8 mouse cellular contexts compared by ENCODE assay signal in the genomic region with DNA sequence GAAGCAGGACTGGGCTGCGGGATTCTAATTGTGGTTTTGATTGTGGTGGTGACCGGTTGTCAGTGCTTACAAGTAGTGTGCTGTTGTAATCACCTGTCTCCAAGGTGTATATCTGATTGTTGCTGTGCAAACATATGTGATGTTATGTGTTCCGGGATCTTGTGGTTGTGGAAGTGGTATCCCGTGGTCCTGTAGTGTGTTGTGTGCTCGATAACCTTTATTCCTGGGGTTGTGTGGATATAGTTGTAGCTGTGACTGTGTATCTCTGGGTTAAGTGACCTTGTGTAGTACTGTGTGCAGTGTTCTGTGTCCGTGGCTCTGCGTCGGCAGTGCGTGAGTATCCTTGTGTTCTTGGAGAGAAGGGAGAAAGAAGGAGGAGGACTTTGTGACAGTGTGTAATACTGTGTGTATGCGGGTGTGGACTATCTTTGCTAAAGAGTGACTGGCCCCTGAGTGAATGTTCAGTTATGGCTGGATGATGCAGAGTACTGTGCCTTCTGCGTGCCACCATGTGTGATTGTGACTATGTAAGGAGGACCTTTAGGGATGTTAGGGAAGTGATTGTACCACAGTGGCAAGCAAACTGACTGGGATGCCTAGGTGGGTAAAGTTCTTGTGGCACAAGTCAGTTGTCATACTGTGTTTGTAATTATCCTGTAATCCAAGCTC. TPM values are rescaled to one million over a fixed set of nuclear protein-coding genes. Genes with fewer than 3 reads are reported as not detected.
A peak's percentile ranks its signal among the peaks of the same experiment; 100 is the strongest.
DNase-seq lines count a peak whose midpoint lies in the region; ATAC-seq lines count a peak whose summit lies in the region.

No protein-coding gene starts in this region.

- peak overlapping the region; percentile 51 for H3K9ac ChIP-seq in kidney, embryonic 15.5 days
- H3K9ac ChIP-seq in hindbrain, embryonic 15.5 days: peak overlapping the region; percentile 81
- H3K9ac ChIP-seq in midbrain, embryonic 16.5 days (ENCODE audit: low read depth, low read length): peak overlapping the region; percentile 79

- WGBS in kidney, embryonic 15.5 days: 19% methylated on average over 11 of the region's 11 CpGs
- 27% methylated on average over 11 of the region's 11 CpGs for WGBS in hindbrain, embryonic 15.5 days
- WGBS in midbrain, embryonic 16.5 days: 21% methylated on average over 11 of the region's 11 CpGs

- H3K27ac ChIP-seq in kidney, embryonic 15.5 days: peak overlapping the region; percentile 94
- H3K27ac ChIP-seq in hindbrain, embryonic 15.5 days (replicated peaks): peak overlapping the region; percentile 96
- peak overlapping the region; percentile 95 for H3K27ac ChIP-seq in midbrain, embryonic 16.5 days (ENCODE audit: low read length)

- ATAC-seq in kidney, embryonic 15.5 days (replicated peaks; ENCODE audit: low FRiP score): peak; percentile 54
- peak; percentile 32 for ATAC-seq in hindbrain, embryonic 15.5 days (ENCODE audit: low FRiP score, low read depth)
- ATAC-seq in midbrain, embryonic 16.5 days: peak; percentile 44
- no peak for ATAC-seq in CD4-positive, CD25-positive, alpha-beta regulatory T cell, adult 4 months

- H3K9me3 ChIP-seq in kidney, embryonic 15.5 days (replicated peaks): peaks cover 17% of the 10 kb centered on the region
- H3K9me3 ChIP-seq in hindbrain, embryonic 15.5 days: no peaks in the 10 kb centered on the region
- H3K9me3 ChIP-seq in midbrain, embryonic 16.5 days (replicated peaks; ENCODE audit: control insufficient read depth, low read length, poor library complexity, severe bottlenecking): 0 out of 2 replicates have a peak, but pooled peaks cover 2% of the 10 kb centered on the region

- no peak for DNase-seq in kidney, adult 9 months
- peak; percentile 17 for DNase-seq in c-Kit-positive CD71-positive TER-119-positive erythroid progenitor cells, embryonic 14.5 days (ENCODE audit: low spot score)
- no peak for DNase-seq in cerebellum, adult 9-10 months
- DNase-seq in natural killer cell, adult 2 months (ENCODE audit: low spot score in 2 of 2): no peak

- H3K4me1 ChIP-seq in kidney, embryonic 15.5 days: peaks cover 10% of the 10 kb centered on the region
- peaks cover 28% of the 10 kb centered on the region for H3K4me1 ChIP-seq in hindbrain, embryonic 15.5 days (replicated peaks)
- peaks cover 26% of the 10 kb centered on the region for H3K4me1 ChIP-seq in midbrain, embryonic 16.5 days (ENCODE audit: control insufficient read depth, insufficient read depth, low read length)

- H3K27me3 ChIP-seq in kidney, embryonic 15.5 days: no peaks in the 10 kb centered on the region
- H3K27me3 ChIP-seq in hindbrain, embryonic 15.5 days: no peaks in the 10 kb centered on the region
- H3K27me3 ChIP-seq in midbrain, embryonic 16.5 days (ENCODE audit: control insufficient read depth, insufficient read depth, low read depth, low read length): no peaks in the 10 kb centered on the region

- peaks cover 29% of the 10 kb centered on the region for H3K36me3 ChIP-seq in kidney, embryonic 15.5 days
- peaks cover 10% of the 10 kb centered on the region; the same call in 1 of the 2 replicates for H3K36me3 ChIP-seq in hindbrain, embryonic 15.5 days
- 0 out of 2 replicates have a peak, but pooled peaks cover 4% of the 10 kb centered on the region for H3K36me3 ChIP-seq in midbrain, embryonic 16.5 days (ENCODE audit: control insufficient read depth, insufficient read depth, low read length)

- H3K4me2 ChIP-seq in kidney, embryonic 15.5 days: peak overlapping the region; percentile 73
- peak overlapping the region; percentile 62 for H3K4me2 ChIP-seq in hindbrain, embryonic 15.5 days
- H3K4me2 ChIP-seq in midbrain, embryonic 16.5 days (ENCODE audit: low read length): peak overlapping the region; percentile 83

- peak overlapping the region; percentile 69 for H3K4me3 ChIP-seq in kidney, embryonic 15.5 days (replicated peaks)
- H3K4me3 ChIP-seq in hindbrain, embryonic 15.5 days: peak overlapping the region; percentile 74
- peak overlapping the region; percentile 66 for H3K4me3 ChIP-seq in midbrain, embryonic 16.5 days (ENCODE audit: low read depth, low read length)

RNA-seq across cellular contexts. Expression of a gene that starts 0.9 kb away (rescaled TPM):
- polyA plus RNA-seq in kidney, embryonic 15.5 days (2015; fragmentation: Nextera tagmentation; extraction: Ambion mirVana): 17.8 and 20.2 TPM in 2 replicates
- 10.5 and 11.6 TPM in 2 replicates for polyA plus RNA-seq in hindbrain, embryonic 15.5 days (2015; fragmentation: Nextera tagmentation; extraction: Ambion mirVana)
- 10.8 and 13.4 TPM in 2 replicates for polyA plus RNA-seq in midbrain, embryonic 16.5 days (2015; fragmentation: Nextera tagmentation; extraction: Ambion mirVana)
- polyA plus RNA-seq in CD4-positive, CD25-positive, alpha-beta regulatory T cell, adult 4 months (2017; shearing (Covaris generic)): 10 to 100 TPM; 19.5 to 22.3 TPM

RNA-seq across cellular contexts. Expression of a gene that starts 13.5 kb away (rescaled TPM):
- polyA plus RNA-seq in kidney, embryonic 15.5 days (2015; fragmentation: Nextera tagmentation; extraction: Ambion mirVana): 11.1 and 11.7 TPM in 2 replicates
- 5.2 and 7.1 TPM in 2 replicates for polyA plus RNA-seq in hindbrain, embryonic 15.5 days (2015; fragmentation: Nextera tagmentation; extraction: Ambion mirVana)
- polyA plus RNA-seq in midbrain, embryonic 16.5 days (2015; fragmentation: Nextera tagmentation; extraction: Ambion mirVana): 5.9 and 8.5 TPM in 2 replicates
- polyA plus RNA-seq in CD4-positive, CD25-positive, alpha-beta regulatory T cell, adult 4 months (2017; shearing (Covaris generic)): under 1 TPM in 1 of 2 experiments, not detected in 1; 0.90 TPM

RNA-seq across cellular contexts. Expression of a gene that starts 28.2 kb away (rescaled TPM):
- polyA plus RNA-seq in kidney, embryonic 15.5 days (2015; fragmentation: Nextera tagmentation; extraction: Ambion mirVana): 90.8 and 98.8 TPM in 2 replicates
- polyA plus RNA-seq in hindbrain, embryonic 15.5 days (2015; fragmentation: Nextera tagmentation; extraction: Ambion mirVana): 86.4 and 88.3 TPM in 2 replicates
- 64.8 and 65.3 TPM in 2 replicates for polyA plus RNA-seq in midbrain, embryonic 16.5 days (2015; fragmentation: Nextera tagmentation; extraction: Ambion mirVana)
- polyA plus RNA-seq in CD4-positive, CD25-positive, alpha-beta regulatory T cell, adult 4 months (2017; shearing (Covaris generic)): 10 to 100 TPM; 49.8 to 68.7 TPM

RNA-seq across cellular contexts. Expression of a gene that starts 48.7 kb away (rescaled TPM):
- polyA plus RNA-seq in kidney, embryonic 15.5 days (2015; fragmentation: Nextera tagmentation; extraction: Ambion mirVana): 8.6 and 8.7 TPM in 2 replicates
- 21.3 and 22.3 TPM in 2 replicates for polyA plus RNA-seq in hindbrain, embryonic 15.5 days (2015; fragmentation: Nextera tagmentation; extraction: Ambion mirVana)
- 24.5 and 26.6 TPM in 2 replicates for polyA plus RNA-seq in midbrain, embryonic 16.5 days (2015; fragmentation: Nextera tagmentation; extraction: Ambion mirVana)
- polyA plus RNA-seq in CD4-positive, CD25-positive, alpha-beta regulatory T cell, adult 4 months (2017; shearing (Covaris generic)): 10 to 100 TPM; 13.2 to 20.3 TPM
